Mouse (Mus musculus) kidney, embryonic 15.5 days (tissue): ENCODE measurements around the gene Col18a1. TPM values are rescaled to one million over a fixed set of nuclear protein-coding genes. Genes with fewer than 3 reads are reported as not detected.

Experiments
- ATAC-seq: fragments of 200-750 bp; cut with Nextera tagmentation; replicated peaks from 2 replicates; pipeline ENCODE4 v1.8.0; 2017; ENCODE audit warnings: moderate TSS enrichment; ENCODE audit not compliant: low FRiP score
- H3K27ac ChIP-seq: fragments of 300-500 bp; sonication (generic); 2 replicates; pipeline ENCODE4 v1.5.1; 2015; ENCODE audit warnings: mild to moderate bottlenecking, inconsistent platforms
- H3K27me3 ChIP-seq: fragments of 300-500 bp; sonication (generic); 2 replicates; pipeline ENCODE4 v1.6.1; 2015; ENCODE audit warnings: inconsistent platforms
- H3K36me3 ChIP-seq: fragments of 300-500 bp; sonication (generic); 2 replicates; pipeline ENCODE4 v1.6.1; 2015; ENCODE audit warnings: inconsistent platforms
- H3K4me1 ChIP-seq: fragments of 300-500 bp; sonication (generic); 2 replicates; pipeline ENCODE4 v1.6.1; 2015; ENCODE audit warnings: inconsistent platforms
- H3K4me2 ChIP-seq: fragments of 300-500 bp; sonication (generic); 2 replicates; pipeline ENCODE4 v1.6.1; 2015; ENCODE audit warnings: moderate library complexity, mild to moderate bottlenecking, inconsistent platforms
- H3K4me3 ChIP-seq: fragments of 300-500 bp; sonication (generic); replicated peaks from 2 replicates; pipeline ENCODE4 v1.5.1; 2015; ENCODE audit warnings: mild to moderate bottlenecking, inconsistent platforms
- H3K9ac ChIP-seq: fragments of 300-500 bp; sonication (generic); 2 replicates; pipeline ENCODE4 v1.6.1; 2015; ENCODE audit warnings: mild to moderate bottlenecking, inconsistent platforms
- H3K9me3 ChIP-seq: fragments of 300-500 bp; sonication (generic); replicated peaks from 2 replicates; pipeline ENCODE4 v1.6.1; 2016; ENCODE audit warnings: inconsistent platforms
- WGBS: fragments of 180-500 bp; shearing (Covaris S2); methylation state at CpG from one replicate; pipeline ENCODE4 v1.1.7; 2015; ENCODE audit warnings: mixed read lengths; 5-methylcytosine and 5-hydroxymethylcytosine counted together
- polyA plus RNA-seq: library from polyadenylated mRNA; unstranded; fragments of >200 nt; fragmentation: Nextera tagmentation; extraction: Ambion mirVana; gene quantifications from 2 replicates; pipeline ENCODE4 v1.2.1, GENCODE M21; 2015

Col18a1 gene
- polyA plus RNA-seq, 1 experiment from 2014 or later: 206 TPM

DNA sequence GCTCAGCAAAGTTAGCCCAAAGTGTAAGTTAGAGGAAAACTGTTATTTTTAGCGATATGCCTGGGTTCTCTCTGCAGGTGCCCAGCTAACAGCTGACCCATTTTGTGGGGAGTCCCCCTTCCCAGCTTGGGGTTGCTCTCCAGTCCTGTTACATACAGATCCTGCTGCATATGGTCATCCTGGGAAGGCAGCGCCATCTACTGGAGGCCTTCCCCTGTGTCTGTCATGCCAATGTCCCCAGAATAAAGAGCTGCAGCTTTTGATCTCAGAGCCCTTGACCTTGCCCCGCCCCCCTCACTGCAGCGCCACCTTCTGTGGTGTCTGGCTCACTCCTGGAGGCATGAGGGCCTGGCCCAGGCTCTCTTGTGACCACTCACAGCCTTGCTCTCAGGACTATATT is 96.3 kb downstream of the Col18a1 start:
- no peaks in the 10 kb centered on the region for H3K4me1 ChIP-seq
- no peaks in the 10 kb centered on the region for H3K9me3 ChIP-seq
- 45% methylated on average over 4 of the region's 4 CpGs for WGBS
- H3K27me3 ChIP-seq: no peaks in the 10 kb centered on the region
- no peak overlapping the region for H3K9ac ChIP-seq
- ATAC-seq: 0 out of 2 replicates have a peak, but pooled peaks have one; percentile 8
- no peak overlapping the region for H3K4me2 ChIP-seq
- H3K4me3 ChIP-seq: no peak overlapping the region
- peaks cover 92% of the 10 kb centered on the region for H3K36me3 ChIP-seq
- H3K27ac ChIP-seq: no peak overlapping the region

DNA sequence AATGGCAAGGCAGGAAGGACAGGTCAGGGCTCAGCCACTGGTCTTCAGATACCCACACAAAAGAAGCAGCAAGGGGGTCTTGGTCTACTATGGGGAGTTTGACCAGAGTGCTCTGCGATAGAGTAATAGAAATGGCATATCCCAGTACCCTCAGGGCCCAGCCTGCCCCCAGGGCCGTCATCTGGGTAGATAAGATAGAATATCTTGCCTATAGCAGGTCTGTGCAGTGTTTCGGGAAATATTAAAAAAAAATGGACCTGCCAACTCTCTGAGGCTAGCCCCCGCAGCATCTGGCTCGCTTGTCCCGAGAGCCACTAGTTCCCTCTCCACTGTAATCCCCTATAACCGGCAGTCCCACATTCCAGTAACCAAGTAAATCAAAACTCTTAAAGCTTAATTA is 97.9 kb downstream of the Col18a1 start:
- Histone ChIP-seq H3K4me3 (no peak overlapping the region), H3K36me3 (peaks cover 92% of the 10 kb centered on the region), H3K9ac (no peak overlapping the region), H3K4me1 (no peaks in the 10 kb centered on the region), H3K27ac (no peak overlapping the region), H3K9me3 (no peaks in the 10 kb centered on the region), H3K4me2 (no peak overlapping the region), H3K27me3 (no peaks in the 10 kb centered on the region)
- ATAC-seq: no peak
- 91% methylated on average over 7 of the region's 7 CpGs for WGBS

DNA sequence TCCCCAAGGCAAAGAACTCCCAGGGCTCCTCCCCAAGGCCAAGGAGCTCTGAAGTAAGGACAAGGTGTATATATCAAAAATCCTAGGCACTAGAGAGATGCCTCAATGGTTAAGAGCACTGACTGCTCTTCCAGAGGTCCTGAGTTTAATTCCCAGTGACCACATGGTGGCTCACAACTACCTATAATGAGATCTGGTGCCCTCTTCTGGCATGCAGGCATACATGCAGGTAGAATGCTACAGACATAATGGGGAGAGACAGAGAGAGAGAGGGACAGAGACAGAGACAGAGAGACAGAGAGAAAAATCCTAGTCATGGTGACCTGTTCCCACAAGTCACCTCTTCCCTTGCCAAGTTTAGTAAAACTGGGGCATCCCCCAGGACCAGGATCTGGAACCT is 101.7 kb downstream of the Col18a1 start:
- H3K27ac ChIP-seq: no peak overlapping the region
- ATAC-seq: no peak

DNA sequence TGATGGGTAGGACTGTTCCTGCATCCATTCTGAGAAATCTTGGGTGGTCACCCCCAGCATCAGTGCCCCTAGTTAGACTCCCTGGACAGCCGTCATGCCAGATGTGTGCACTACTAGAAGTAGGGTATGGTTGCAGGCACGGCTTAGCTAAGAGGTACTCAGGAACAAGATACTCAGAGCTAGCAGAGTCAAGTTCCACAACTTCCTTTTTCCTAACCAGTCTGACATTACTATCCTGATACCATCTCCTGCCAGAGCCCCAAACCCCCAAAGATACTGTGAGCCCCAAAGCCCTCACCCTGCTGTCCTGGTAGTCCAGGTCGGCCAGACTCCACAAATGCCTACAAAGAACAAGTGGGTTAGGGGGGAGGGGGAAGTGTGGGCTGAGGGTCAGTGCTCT is 102.1 kb downstream of the Col18a1 start:
- H3K4me1 ChIP-seq: 0 out of 2 replicates have a peak, but pooled peaks cover 7% of the 10 kb centered on the region
- H3K4me3 ChIP-seq: no peak overlapping the region
- no peaks in the 10 kb centered on the region for H3K9me3 ChIP-seq
- H3K36me3 ChIP-seq: peaks cover 68% of the 10 kb centered on the region
- no peaks in the 10 kb centered on the region for H3K27me3 ChIP-seq
- 91% methylated on average over 3 of the region's 3 CpGs for WGBS
- no peak for ATAC-seq
- no peak overlapping the region for H3K4me2 ChIP-seq
- no peak overlapping the region for H3K9ac ChIP-seq
- H3K27ac ChIP-seq: no peak overlapping the region

More for the DNA sequence above, 101.7 kb downstream of the Col18a1 start:
- Histone ChIP-seq H3K4me3 (no peak overlapping the region), H3K4me2 (no peak overlapping the region), H3K9me3 (no peaks in the 10 kb centered on the region), H3K4me1 (0 out of 2 replicates have a peak, but pooled peaks cover 7% of the 10 kb centered on the region), H3K27me3 (no peaks in the 10 kb centered on the region), H3K9ac (no peak overlapping the region), H3K36me3 (peaks cover 69% of the 10 kb centered on the region)

DNA sequence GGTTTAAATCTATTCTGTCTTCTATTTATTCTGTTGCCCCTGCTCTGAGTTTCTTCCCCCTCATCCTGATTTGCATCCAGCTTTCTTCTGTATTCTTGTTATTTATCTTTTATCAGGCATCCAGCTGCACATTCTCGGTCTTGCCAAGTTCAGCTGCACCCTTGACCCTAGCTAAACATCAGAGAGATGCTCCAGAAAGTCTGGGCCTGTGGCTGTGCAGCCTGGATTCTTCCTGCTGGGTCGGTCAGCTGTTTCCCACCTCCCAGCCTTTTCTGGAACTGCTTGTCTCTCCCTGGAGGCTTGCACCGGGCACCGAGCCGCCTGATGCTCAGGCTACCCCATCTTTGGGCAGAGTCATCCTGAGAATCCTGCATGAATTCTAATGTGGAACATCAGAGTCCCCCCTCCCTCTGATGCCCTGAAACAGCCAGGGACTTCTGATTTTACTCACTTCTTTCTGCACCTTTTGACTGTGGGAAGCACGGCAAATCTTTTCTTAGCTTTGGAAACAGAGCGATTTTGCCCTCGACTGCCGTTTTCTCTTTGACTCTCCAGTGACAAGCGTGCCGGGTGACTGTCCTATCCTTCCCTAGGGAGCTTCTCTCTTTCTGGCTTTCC is 103.8 kb downstream of the Col18a1 start:
- peaks cover 7% of the 10 kb centered on the region; the same call in 1 of the 2 replicates for H3K4me1 ChIP-seq
- no peaks in the 10 kb centered on the region for H3K9me3 ChIP-seq
- H3K36me3 ChIP-seq: peaks cover 63% of the 10 kb centered on the region
- no peaks in the 10 kb centered on the region for H3K27me3 ChIP-seq
- H3K4me3 ChIP-seq: no peak overlapping the region
- no peak overlapping the region for H3K9ac ChIP-seq
- 73% methylated on average over 11 of the region's 11 CpGs for WGBS
- H3K4me2 ChIP-seq: no peak overlapping the region
- H3K27ac ChIP-seq: no peak overlapping the region
- ATAC-seq: no peak

DNA sequence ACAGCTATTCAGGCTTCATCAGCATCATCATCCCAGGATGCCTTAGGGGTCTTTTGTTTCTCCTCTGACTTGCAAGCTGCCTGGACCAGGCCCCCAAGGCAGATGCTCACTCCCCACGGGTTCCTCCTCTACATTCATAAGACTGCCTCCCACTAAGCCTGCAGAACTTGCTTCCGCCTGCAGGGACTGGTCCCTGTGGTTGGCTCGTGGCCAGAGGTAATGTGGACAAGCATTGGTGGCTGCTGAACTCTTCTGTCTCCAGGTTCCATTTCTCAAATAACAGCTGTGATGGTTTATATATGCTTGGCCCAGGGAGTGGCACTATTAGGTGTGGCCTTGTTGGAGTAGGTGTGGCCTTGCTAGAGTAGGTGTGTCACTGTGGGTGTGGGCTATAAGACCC is 104.9 kb downstream of the Col18a1 start:
- Histone ChIP-seq H3K27ac (no peak overlapping the region), H3K27me3 (no peaks in the 10 kb centered on the region), H3K4me3 (no peak overlapping the region), H3K4me1 (peaks cover 9% of the 10 kb centered on the region), H3K9me3 (no peaks in the 10 kb centered on the region), H3K9ac (no peak overlapping the region), H3K36me3 (peaks cover 62% of the 10 kb centered on the region), H3K4me2 (no peak overlapping the region)
- WGBS: 60% methylated on average over 3 of the region's 3 CpGs
- no peak for ATAC-seq

DNA sequence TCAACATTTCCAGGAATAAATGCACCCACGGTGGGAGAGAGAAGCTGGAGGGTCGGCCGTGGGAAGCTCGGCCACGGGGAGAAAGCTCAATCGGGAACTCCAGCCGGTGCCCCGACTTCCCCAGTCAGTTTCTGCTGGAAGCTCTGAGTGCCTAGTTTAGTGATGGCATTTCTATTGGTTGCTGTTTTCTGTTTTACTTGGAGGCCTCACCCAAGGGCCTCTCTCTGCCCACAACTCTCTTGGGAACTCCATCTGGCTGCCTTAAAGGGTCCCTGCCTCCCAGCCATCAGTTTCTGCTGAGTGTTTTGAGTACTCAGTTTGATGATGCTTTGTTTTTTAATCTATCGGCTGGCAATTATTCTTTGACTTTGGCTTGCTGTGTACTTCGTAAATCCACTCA is 109.6 kb downstream of the Col18a1 start:
- WGBS: 70% methylated on average over 10 of the region's 10 CpGs
- Histone ChIP-seq H3K9me3 (no peaks in the 10 kb centered on the region), H3K9ac (no peak overlapping the region), H3K27ac (no peak overlapping the region), H3K4me3 (no peak overlapping the region), H3K36me3 (peaks cover 71% of the 10 kb centered on the region), H3K27me3 (no peaks in the 10 kb centered on the region), H3K4me2 (no peak overlapping the region), H3K4me1 (peaks cover 5% of the 10 kb centered on the region)
- no peak for ATAC-seq

DNA sequence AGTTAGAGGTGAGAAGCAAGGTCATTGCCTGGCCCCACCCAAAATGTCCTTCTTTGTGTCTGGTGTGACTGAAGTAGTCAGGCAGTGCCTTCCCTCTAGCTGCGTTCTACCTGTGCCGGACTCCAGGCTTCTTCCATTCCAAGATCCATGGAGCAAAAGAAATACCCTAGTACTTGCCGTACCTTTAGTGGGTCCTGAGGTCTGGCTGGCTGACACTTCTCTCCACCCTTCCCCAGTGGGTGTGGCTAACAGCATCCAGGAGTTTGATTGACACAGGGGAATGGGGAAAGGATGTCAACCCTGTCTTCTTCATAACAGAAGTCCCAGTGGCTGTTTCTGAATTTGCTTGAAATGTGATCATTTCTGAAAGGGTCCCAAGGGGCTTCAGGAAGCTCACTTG is 117.7 kb downstream of the Col18a1 start:
- Histone ChIP-seq H3K27me3 (no peaks in the 10 kb centered on the region), H3K9me3 (no peaks in the 10 kb centered on the region), H3K36me3 (peaks cover 89% of the 10 kb centered on the region), H3K27ac (no peak overlapping the region), H3K4me1 (no peaks in the 10 kb centered on the region), H3K9ac (no peak overlapping the region), H3K4me2 (no peak overlapping the region), H3K4me3 (no peak overlapping the region)
- WGBS: 96% methylated on average over 3 of the region's 3 CpGs
- no peak for ATAC-seq

DNA sequence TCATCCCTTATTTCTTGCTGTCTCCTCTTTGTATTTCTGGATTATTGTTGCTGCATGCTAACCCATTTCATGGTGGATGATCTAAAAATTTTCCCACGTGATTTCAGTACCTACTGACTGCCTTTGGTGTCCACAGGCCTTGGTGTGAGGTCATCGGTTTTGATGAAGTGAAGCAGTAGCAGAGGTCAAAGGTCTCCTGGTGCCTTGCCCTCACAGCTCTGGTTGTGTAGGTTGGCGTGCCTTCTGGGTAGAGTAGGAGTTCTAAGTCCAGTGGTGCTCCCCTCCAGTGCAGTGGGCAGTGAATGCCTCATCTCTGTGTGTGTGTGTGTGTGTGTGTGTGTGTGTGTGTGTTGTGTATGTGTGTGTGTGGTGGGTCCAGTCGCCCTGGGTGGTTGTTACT is 118.2 kb downstream of the Col18a1 start:
- no peak for ATAC-seq
- 82% methylated on average over 4 of the region's 4 CpGs for WGBS
- peaks cover 89% of the 10 kb centered on the region for H3K36me3 ChIP-seq
- H3K27me3 ChIP-seq: no peaks in the 10 kb centered on the region
- no peaks in the 10 kb centered on the region for H3K9me3 ChIP-seq
- no peaks in the 10 kb centered on the region for H3K4me1 ChIP-seq
- no peak overlapping the region for H3K4me2 ChIP-seq
- H3K27ac ChIP-seq: no peak overlapping the region
- no peak overlapping the region for H3K9ac ChIP-seq
- H3K4me3 ChIP-seq: no peak overlapping the region

DNA sequence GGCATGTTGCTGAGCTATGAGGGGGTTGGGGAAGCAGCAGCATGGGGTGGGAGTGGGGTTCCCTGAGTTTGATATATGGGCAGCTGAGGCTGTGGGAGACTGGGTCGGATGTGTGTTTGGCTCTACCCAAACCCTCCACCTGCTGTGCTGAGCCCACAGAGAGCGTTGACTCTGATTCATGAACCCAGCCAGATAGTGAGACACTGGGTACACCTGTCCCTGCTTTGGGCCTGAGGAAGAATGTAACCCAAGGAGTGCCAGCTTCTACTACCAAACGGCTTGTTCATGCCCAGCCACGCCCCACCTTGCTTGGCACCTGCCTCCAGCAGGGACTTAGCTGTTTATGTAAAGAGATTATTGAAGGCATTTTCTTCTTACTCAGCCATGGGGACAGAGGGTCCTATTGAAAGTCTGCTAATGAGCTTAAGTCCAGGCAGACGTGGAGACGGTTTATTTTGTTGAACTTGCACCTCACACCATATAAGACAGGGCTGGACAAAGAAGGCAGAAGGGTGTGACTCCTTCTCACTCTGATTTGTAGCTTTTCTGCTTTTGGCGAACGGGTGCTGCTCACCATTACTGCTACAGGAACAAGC is 127.7 kb downstream of the Col18a1 start:
- no peaks in the 10 kb centered on the region for H3K27me3 ChIP-seq
- no peak overlapping the region for H3K9ac ChIP-seq
- no peak overlapping the region for H3K4me2 ChIP-seq
- H3K36me3 ChIP-seq: peaks cover 55% of the 10 kb centered on the region
- WGBS: 84% methylated on average over 8 of the region's 8 CpGs
- peaks cover 18% of the 10 kb centered on the region for H3K4me1 ChIP-seq
- H3K9me3 ChIP-seq: no peaks in the 10 kb centered on the region
- no peak overlapping the region for H3K27ac ChIP-seq
- no peak for ATAC-seq
- H3K4me3 ChIP-seq: no peak overlapping the region

DNA sequence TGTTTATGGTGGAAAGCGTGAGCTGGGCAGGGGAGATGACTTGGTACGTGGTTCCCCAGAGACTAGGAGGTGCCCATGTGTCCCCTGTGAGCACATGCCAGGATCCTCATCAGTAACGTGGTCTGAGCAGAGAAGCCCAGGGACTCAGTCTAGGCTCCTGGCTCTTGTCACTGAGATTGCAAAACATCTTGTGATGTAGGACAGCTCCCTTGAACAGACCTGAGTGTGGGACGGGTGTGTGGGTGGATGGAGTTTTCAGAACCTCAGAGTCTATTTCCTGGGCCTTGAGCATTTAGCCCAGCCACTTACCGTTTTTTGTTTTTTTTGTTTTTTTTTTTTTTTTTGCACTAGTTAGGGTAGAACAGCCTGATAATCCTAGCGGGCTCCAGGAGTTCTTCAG is 130.9 kb downstream of the Col18a1 start:
- H3K36me3 ChIP-seq: peaks cover 24% of the 10 kb centered on the region
- H3K27me3 ChIP-seq: no peaks in the 10 kb centered on the region
- H3K4me2 ChIP-seq: peak overlapping the region; percentile 90; the same call in 1 of the 2 replicates
- no peak overlapping the region for H3K4me3 ChIP-seq
- H3K9ac ChIP-seq: no peak overlapping the region
- peaks cover 30% of the 10 kb centered on the region for H3K4me1 ChIP-seq
- ATAC-seq: no peak
- H3K27ac ChIP-seq: no peak overlapping the region
- 69% methylated on average over 6 of the region's 6 CpGs for WGBS
- H3K9me3 ChIP-seq: no peaks in the 10 kb centered on the region

DNA sequence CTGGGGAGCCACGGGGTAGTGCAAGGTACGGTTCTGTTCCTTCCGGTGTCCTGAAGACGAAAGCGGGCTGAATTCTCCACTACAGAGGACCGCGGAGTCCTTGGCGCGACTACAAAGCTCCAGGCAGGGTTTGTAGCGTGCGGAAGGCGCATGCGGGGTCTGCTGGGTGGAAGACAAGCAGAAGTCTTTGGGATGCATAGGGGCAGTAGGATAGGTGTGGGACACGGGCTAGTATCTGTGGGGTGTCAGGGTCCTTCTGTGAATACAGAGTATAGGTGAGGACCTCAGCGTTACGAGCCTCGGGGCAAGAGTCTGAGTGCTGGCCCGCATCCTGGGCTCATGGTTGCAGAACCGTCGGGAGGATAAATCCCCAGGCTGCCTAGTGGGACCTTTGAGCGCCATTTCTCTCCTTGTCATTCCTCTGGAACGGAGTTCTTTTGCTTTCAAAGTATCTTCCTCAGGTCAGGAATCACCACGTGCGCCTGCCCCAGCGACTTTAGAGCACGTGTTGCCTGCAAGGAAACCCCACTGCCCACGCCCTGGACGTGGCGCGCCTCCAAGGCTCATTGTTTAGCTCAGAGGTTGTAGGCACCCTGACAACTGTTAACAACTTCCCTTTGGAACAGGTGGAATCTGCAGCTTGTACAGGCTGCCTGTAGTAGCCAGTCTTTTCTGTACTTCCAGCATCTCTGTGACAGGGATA is 132.9 kb downstream of the Col18a1 start:
- Histone ChIP-seq H3K4me2 (peak overlapping the region; percentile 90), H3K36me3 (peaks cover 6% of the 10 kb centered on the region), H3K9me3 (no peaks in the 10 kb centered on the region), H3K4me3 (peak overlapping the region; percentile 74), H3K4me1 (peaks cover 30% of the 10 kb centered on the region), H3K27me3 (no peaks in the 10 kb centered on the region), H3K27ac (peak overlapping the region; percentile 15; the same call in 1 of the 2 replicates), H3K9ac (peak overlapping the region; percentile 55)
- WGBS: under 1% methylated on average over 30 of the region's 30 CpGs
- ATAC-seq: peak; percentile 59
